Mouse (Mus musculus): Measurements from ENCODE around the gene Maml2. TPM values are rescaled to one million over a fixed set of nuclear protein-coding genes. Genes with fewer than 3 reads are reported as not detected.

The Maml2 gene
- polyA plus RNA-seq, 1 experiment from 2014 or later = 10.3 TPM

GRCm38 (mm10) chr9:13467745-13468144 is 170.0 kb downstream of the Maml2 start:
- Histone ChIP-seq H3K4me2 (no peak overlapping the region), H3K4me1 (ENCODE audit: control insufficient read depth, insufficient read depth, low read length) (peaks cover 4% of the 10 kb centered on the region; the same call in 1 of the 2 replicates), H3K27ac (ENCODE audit: low read depth, low read length) (no peak overlapping the region), H3K27me3 (ENCODE audit: control insufficient read depth, insufficient read depth, low read length) (no peaks in the 10 kb centered on the region), H3K36me3 (ENCODE audit: control insufficient read depth, insufficient read depth, low read length) (no peaks in the 10 kb centered on the region), H3K4me3 (ENCODE audit: low read depth, low read length) (no peak overlapping the region), H3K9me3 (ENCODE audit: control insufficient read depth, low read length) (no peaks in the 10 kb centered on the region), H3K9ac (ENCODE audit: low read length) (no peak overlapping the region)
- DNase-seq (ENCODE audit: low spot score, missing footprints) (no peak), ATAC-seq (ENCODE audit: low FRiP score) (no peak)
- WGBS = 69% methylated on average over 7 of the region's 7 CpGs

- WGBS = 84% methylated on average over 6 of the region's 6 CpGs
- Histone ChIP-seq H3K27ac (ENCODE audit: low read depth, low read length) (no peak overlapping the region), H3K27me3 (ENCODE audit: control insufficient read depth, insufficient read depth, low read length) (no peaks in the 10 kb centered on the region), H3K9me3 (ENCODE audit: control insufficient read depth, low read length) (no peaks in the 10 kb centered on the region), H3K36me3 (ENCODE audit: control insufficient read depth, insufficient read depth, low read length) (no peaks in the 10 kb centered on the region), H3K4me1 (ENCODE audit: control insufficient read depth, insufficient read depth, low read length) (peaks cover 4% of the 10 kb centered on the region; the same call in 1 of the 2 replicates), H3K9ac (ENCODE audit: low read length) (no peak overlapping the region), H3K4me2 (no peak overlapping the region), H3K4me3 (ENCODE audit: low read depth, low read length) (no peak overlapping the region)
- DNase-seq (ENCODE audit: low spot score, missing footprints) (no peak), ATAC-seq (ENCODE audit: low FRiP score) (no peak)
Observed at GRCm38 (mm10) chr9:13468778-13469177, 171.0 kb downstream of the Maml2 start.

DNA sequence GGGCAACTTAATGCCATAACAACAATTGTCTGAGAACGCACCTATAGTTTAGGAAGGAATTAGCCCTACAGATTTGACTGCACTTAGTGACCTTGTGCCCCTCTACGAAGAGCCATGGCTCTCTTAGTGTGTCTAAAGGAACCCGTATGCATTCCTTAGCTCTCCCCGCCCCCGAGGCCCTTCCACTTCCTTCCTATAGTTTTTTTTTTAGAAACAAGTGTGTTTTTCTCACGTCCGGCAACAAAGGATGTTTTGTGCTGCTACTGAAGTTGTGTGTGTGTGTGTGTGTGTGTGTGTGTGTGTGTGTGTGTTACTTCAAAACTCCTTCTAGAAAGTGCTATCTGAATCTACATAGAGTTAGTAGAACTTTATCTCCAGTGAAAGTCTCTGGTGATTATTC is 172.3 kb downstream of the Maml2 start:
- ATAC-seq (ENCODE audit: low FRiP score) = no peak

GRCm38 (mm10) chr9:13474951-13475350 is 177.2 kb downstream of the Maml2 start:
- ATAC-seq (ENCODE audit: low FRiP score) = no peak
- no peak overlapping the region for H3K4me2 ChIP-seq

More for the DNA sequence above, 172.3 kb downstream of the Maml2 start:
- Histone ChIP-seq H3K4me3 (ENCODE audit: low read depth, low read length) (no peak overlapping the region), H3K9ac (ENCODE audit: low read length) (no peak overlapping the region), H3K27me3 (ENCODE audit: control insufficient read depth, insufficient read depth, low read length) (no peaks in the 10 kb centered on the region), H3K4me1 (ENCODE audit: control insufficient read depth, insufficient read depth, low read length) (peaks cover 4% of the 10 kb centered on the region; the same call in 1 of the 2 replicates), H3K27ac (ENCODE audit: low read depth, low read length) (no peak overlapping the region), H3K36me3 (ENCODE audit: control insufficient read depth, insufficient read depth, low read length) (no peaks in the 10 kb centered on the region), H3K4me2 (no peak overlapping the region), H3K9me3 (ENCODE audit: control insufficient read depth, low read length) (no peaks in the 10 kb centered on the region)
- DNase-seq (ENCODE audit: low spot score, missing footprints) = no peak
- WGBS = 60% methylated on average over 7 of the region's 7 CpGs

GRCm38 (mm10) chr9:13479275-13479674 is 181.5 kb downstream of the Maml2 start:
- no peak overlapping the region for H3K9ac ChIP-seq (ENCODE audit: low read length)
- no peaks in the 10 kb centered on the region for H3K27me3 ChIP-seq (ENCODE audit: control insufficient read depth, insufficient read depth, low read length)
- WGBS = 18% methylated on average over 4 of the region's 4 CpGs
- ATAC-seq (ENCODE audit: low FRiP score) (peak; percentile 63), DNase-seq (ENCODE audit: low spot score, missing footprints) (peak; percentile 86)
- no peak overlapping the region for H3K4me3 ChIP-seq (ENCODE audit: low read depth, low read length)
- no peak overlapping the region for H3K4me2 ChIP-seq
- H3K4me1 ChIP-seq (ENCODE audit: control insufficient read depth, insufficient read depth, low read length) = peaks cover 19% of the 10 kb centered on the region
- H3K36me3 ChIP-seq (ENCODE audit: control insufficient read depth, insufficient read depth, low read length) = no peaks in the 10 kb centered on the region
- H3K9me3 ChIP-seq (ENCODE audit: control insufficient read depth, low read length) = no peaks in the 10 kb centered on the region
- no peak overlapping the region for H3K27ac ChIP-seq (ENCODE audit: low read depth, low read length)

More at GRCm38 (mm10) chr9:13474951-13475350, 177.2 kb downstream of the Maml2 start:
- H3K4me3 ChIP-seq (ENCODE audit: low read depth, low read length) = no peak overlapping the region
- 94% methylated on average over 5 of the region's 5 CpGs for WGBS
- no peak overlapping the region for H3K27ac ChIP-seq (ENCODE audit: low read depth, low read length)
- H3K9me3 ChIP-seq (ENCODE audit: control insufficient read depth, low read length) = no peaks in the 10 kb centered on the region
- no peak for DNase-seq (ENCODE audit: low spot score, missing footprints)
- H3K36me3 ChIP-seq (ENCODE audit: control insufficient read depth, insufficient read depth, low read length) = no peaks in the 10 kb centered on the region
- H3K4me1 ChIP-seq (ENCODE audit: control insufficient read depth, insufficient read depth, low read length) = peaks cover 8% of the 10 kb centered on the region
- no peaks in the 10 kb centered on the region for H3K27me3 ChIP-seq (ENCODE audit: control insufficient read depth, insufficient read depth, low read length)
- no peak overlapping the region for H3K9ac ChIP-seq (ENCODE audit: low read length)

GRCm38 (mm10) chr9:13483199-13484068 is 185.7 kb downstream of the Maml2 start:
- Histone ChIP-seq H3K27me3 (ENCODE audit: control insufficient read depth, insufficient read depth, low read length) (no peaks in the 10 kb centered on the region), H3K9me3 (ENCODE audit: control insufficient read depth, low read length) (no peaks in the 10 kb centered on the region), H3K27ac (ENCODE audit: low read depth, low read length) (no peak overlapping the region), H3K36me3 (ENCODE audit: control insufficient read depth, insufficient read depth, low read length) (no peaks in the 10 kb centered on the region), H3K9ac (ENCODE audit: low read length) (no peak overlapping the region), H3K4me3 (ENCODE audit: low read depth, low read length) (no peak overlapping the region), H3K4me2 (no peak overlapping the region), H3K4me1 (ENCODE audit: control insufficient read depth, insufficient read depth, low read length) (peaks cover 21% of the 10 kb centered on the region)
- ATAC-seq (ENCODE audit: low FRiP score) (peak; percentile 30; the same call in 1 of the 2 replicates), DNase-seq (ENCODE audit: low spot score, missing footprints) (peak; percentile 80)
- 74% methylated on average over 5 of the region's 5 CpGs for WGBS

DNA sequence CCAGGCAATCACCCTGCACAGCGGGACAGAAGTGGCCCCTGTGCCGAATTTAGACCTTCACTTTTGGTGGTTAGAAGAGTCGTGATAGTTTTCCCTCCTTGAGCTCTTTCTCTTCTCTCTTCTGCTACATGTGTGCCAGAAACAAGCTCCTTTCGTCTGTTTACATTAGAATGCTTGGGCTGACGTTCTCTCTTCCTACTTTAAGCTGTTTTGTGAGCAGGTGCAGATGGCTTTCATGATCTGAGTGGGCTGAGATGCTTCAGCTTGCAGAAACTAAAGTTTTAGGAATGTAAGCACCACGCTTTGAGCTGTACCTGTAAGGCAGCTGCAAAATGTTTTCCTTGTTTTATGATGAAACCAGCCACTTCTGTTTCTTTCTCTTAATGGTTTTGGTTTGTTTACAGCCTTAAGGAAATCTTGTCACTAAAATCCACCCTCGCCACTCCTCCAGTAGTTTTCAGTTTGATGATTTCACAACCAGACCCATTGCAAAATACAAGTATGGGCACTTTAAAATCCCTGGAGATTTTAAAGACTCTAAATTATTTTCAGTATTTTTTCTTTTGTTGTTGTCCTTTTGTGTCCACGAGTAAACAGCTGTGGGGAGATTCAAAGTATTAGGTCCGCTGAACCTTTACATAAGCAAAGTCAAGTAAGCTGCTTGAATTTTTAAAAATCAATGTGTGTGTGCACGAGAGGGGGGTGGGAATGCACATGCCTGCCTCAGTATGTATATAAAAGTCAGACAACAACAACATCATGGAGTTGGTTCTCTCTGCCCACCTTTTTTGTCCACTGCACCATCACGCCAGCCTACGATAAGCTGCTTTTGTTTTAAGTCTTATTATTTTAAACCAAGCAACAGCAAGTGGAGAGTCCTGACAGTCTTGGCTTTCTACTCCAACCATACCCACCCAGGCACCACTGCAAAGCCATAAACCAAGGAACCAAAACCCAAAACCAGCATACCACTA is 186.8 kb downstream of the Maml2 start:
- Histone ChIP-seq H3K4me3 (ENCODE audit: low read depth, low read length) (no peak overlapping the region), H3K27ac (ENCODE audit: low read depth, low read length) (no peak overlapping the region), H3K27me3 (ENCODE audit: control insufficient read depth, insufficient read depth, low read length) (no peaks in the 10 kb centered on the region), H3K4me2 (no peak overlapping the region), H3K9me3 (ENCODE audit: control insufficient read depth, low read length) (no peaks in the 10 kb centered on the region), H3K4me1 (ENCODE audit: control insufficient read depth, insufficient read depth, low read length) (peaks cover 15% of the 10 kb centered on the region), H3K36me3 (ENCODE audit: control insufficient read depth, insufficient read depth, low read length) (no peaks in the 10 kb centered on the region), H3K9ac (ENCODE audit: low read length) (no peak overlapping the region)
- ATAC-seq (ENCODE audit: low FRiP score) = no peak
- WGBS = 59% methylated on average over 12 of the region's 12 CpGs
- DNase-seq (ENCODE audit: low spot score, missing footprints) = peak; percentile 83

GRCm38 (mm10) chr9:13485914-13486313 is 188.2 kb downstream of the Maml2 start:
- Histone ChIP-seq H3K27ac (ENCODE audit: low read depth, low read length) (no peak overlapping the region), H3K4me2 (no peak overlapping the region), H3K4me1 (ENCODE audit: control insufficient read depth, insufficient read depth, low read length) (peaks cover 12% of the 10 kb centered on the region), H3K9ac (ENCODE audit: low read length) (no peak overlapping the region), H3K36me3 (ENCODE audit: control insufficient read depth, insufficient read depth, low read length) (no peaks in the 10 kb centered on the region), H3K9me3 (ENCODE audit: control insufficient read depth, low read length) (no peaks in the 10 kb centered on the region), H3K4me3 (ENCODE audit: low read depth, low read length) (no peak overlapping the region), H3K27me3 (ENCODE audit: control insufficient read depth, insufficient read depth, low read length) (no peaks in the 10 kb centered on the region)
- ATAC-seq (ENCODE audit: low FRiP score) = no peak
- DNase-seq (ENCODE audit: low spot score, missing footprints) = peak; percentile 80
- WGBS = 80% methylated on average over 1 of the region's 1 CpGs

Data from midbrain, embryonic 11.5 days (tissue).